Mouse (Mus musculus) ES-E14 (cell line): ENCODE results near the gene Zdhhc14.

Experiments
- CHD2 ChIP-seq: IDR thresholded peaks from 2 replicates; pipeline ENCODE4 v1.6.1; 2014; ENCODE audit warnings: mild to moderate bottlenecking, low read depth, low read length, inconsistent platforms
- ZNF384 ChIP-seq: IDR thresholded peaks from 2 replicates; pipeline ENCODE4 v1.6.1; 2012; ENCODE audit warnings: low read depth, low read length, inconsistent platforms

DNA sequence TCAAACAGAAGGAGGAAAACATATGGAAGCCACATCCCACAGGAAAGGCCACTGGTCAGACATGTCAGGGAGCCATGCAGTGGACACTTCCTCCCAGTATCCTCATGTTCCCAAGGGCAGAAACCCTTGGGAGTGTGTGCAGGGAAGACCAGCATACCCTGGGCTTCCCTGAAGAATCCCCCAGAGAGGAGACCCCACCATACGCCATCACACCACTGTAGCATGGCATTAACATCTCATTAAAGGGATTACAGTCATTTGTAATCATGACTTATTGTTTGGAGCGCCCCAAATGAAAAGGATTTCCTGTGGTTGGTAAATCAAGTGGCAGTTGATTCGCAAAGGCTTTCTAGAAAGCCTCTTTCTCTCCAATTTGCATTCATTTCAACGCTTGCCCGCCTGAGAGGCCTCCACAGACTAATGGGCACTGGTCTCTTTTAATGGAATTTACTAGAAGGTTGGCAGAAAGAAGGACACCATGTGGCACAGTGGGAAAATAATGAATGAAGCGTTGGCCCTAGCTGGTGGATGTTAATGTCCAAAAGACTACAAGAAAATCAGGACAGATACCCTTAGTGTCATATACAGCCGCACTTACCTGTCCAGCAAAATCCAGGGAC lies 226.5 kb downstream of the Zdhhc14 start:
- TF ChIP-seq ZNF384 (no peak), CHD2 (no peak)
